Mouse (Mus musculus): ENCODE data around the gene Megf11.

DNA sequence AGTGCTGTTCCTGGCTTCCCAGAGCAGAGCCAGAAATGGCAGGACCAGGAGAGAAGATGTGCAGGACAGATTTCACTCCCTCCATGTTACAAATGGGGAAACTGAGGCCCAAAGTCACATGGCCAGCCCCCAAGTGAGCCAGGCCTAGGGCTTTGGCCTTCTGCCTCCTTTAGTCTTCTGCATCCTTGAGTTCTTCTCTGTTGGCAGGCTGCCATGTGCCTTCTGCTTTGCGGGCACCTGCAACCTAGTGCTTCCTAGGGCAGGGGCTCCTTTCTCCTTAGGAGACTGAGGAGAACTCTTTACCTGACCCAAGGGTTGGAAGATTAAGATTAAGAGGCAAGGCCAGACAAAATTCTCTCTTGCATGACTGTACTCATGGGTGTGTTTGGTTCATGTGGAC lies 193.9 kb downstream of the Megf11 start:
- no peak for TF ChIP-seq GATA1 (IDR thresholded peaks at IDR 0.05; ENCODE audit: borderline replicate concordance, low read length)
- TF ChIP-seq FLI1 (IDR thresholded peaks at IDR 0.05; ENCODE audit: low read length), result no peak

Measured in megakaryocyte, embryonic 14.5 days (primary cell).